Mouse (Mus musculus) heart, adult 9 months (tissue): Measurements from ENCODE around the gene Gm10134.
"Not testable (repeated sequence)": the region's sequence is repeated elsewhere in the genome, so short reads cannot be mapped to it uniquely, and the experiment has no call there.

ENCODE experiments used
- DNase-seq, 2 experiments: peaks; one replicate each; pipeline ENCODE4 v3.0.0; 2022; ENCODE audit warnings: low spot score in 2 of 2

Gene Gm10134

DNA sequence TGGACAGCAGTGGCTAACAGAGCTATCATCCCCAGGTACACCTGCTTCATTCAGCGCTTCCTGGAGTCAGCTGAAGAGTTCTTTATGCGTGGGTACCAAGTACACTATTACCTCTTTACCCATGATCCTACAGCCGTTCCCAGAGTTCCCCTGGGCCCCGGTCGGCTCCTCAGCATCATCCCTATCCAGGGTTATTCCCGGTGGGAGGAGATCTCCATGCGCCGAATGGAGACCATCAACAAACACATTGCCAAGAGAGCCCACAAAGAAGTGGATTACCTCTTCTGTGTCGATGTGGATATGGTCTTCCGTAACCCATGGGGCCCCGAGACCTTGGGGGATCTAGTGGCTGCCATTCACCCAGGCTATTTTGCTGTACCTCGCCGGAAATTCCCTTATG lies 1.2 kb upstream of the Gm10134 start:
- no peak for DNase-seq

- DNase-seq, result no peak
Observed at GRCm38 (mm10) chr2:28506291-28506690, 396 bp downstream of the Gm10134 start.

DNA sequence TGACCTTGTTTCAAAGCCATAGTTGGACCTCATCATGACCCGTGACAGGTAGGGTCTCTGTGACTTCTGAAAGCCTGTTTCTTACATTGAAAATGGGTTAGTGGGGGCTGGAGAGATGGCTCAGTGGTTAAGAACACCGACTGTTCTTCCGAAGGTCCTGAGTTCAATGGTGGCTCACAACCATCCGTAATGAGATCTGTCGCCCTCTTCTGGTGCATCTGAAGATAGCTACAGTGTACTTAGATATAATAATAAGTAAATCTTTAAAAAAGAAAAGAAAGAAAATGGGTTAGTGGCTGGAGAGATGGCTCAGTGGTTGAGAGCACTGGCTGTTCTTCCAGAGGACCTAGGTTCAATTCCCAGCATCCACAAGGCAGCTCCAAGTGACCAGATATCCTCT lies 5.7 kb downstream of the Gm10134 start:
- not testable (repeated sequence) for DNase-seq

GRCm38 (mm10) chr2:28512798-28513401 lies 7.0 kb downstream of the Gm10134 start, which contains the start of gene Ralgds:
TSS of gene Ralgds (plus strand) at chr2:28513125.
- no peak for DNase-seq

DNA sequence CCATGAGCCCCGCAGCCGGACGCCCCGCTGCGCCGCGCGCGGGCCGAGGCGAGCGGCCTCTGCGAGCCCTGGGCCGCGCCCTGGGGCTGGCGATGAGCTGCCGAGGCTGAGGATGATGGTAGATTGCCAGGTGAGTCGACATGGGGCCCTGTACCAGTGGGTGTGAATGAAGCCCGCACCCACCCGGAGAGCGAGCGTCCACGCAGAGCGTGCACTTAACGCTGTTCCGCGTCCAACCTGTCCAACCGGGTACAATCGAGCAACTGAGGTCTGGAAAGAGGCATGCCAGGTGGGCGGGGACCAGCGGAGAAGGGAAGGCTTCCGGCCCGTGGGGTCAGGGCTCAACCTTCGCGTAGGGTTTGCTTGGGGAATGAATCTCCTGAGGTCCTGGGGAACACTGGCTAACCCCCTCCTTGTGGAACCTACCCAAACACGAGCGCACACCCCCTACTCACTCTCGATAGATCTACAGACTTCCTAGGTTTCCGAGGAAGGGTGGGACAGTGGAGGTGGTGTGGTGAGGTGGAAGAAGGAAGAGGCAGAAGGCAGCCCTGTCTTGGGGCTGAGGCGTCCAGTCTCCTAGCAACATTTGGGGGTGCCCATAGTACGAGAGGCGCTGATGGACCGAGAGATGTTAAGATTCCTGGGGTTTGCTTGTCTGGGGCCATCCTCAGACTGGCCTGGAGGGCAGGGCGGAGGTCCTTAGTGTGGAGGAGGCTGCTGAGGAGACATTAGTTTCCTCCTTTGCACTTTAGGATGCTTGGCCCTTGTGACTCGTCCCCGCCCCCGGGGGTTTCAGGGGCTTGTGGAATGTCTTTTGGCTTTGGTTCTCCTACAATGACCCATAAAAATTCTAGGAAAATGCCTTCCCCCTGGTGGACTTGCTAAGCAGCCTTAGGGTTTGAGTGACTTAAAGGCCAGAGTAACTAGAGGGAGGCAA lies 7.8 kb downstream of the Gm10134 start:
- DNase-seq, result no peak

GRCm38 (mm10) chr2:28514489-28514888 lies 8.6 kb downstream of the Gm10134 start:
- DNase-seq, result peak in 1 of 2 experiments; percentile 74

- DNase-seq, result peak; percentile 67 to 81
Observed at GRCm38 (mm10) chr2:28517206-28517909, 11.5 kb downstream of the Gm10134 start.

GRCm38 (mm10) chr2:28518231-28518630 lies 12.3 kb downstream of the Gm10134 start:
- DNase-seq, result no peak

DNA sequence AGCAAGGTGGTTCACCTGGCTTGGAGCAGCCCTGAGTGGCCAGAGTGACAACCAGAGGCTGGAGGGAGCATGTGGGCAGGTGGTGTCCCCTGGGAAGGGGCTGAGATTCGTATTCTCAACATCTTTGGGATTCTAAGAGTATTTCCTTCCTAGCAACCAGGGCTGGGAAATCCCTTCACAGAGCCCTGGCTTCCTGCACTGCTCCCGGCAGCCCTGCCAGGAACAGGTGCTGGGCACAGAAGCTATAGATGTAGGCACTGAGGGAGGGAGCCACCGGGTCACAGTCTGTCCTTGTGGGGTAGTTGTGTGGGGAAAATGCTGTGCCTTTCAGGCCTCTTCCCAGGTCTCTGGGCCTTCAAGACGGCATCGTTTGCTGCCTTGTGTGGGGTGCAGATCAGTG lies 14.7 kb downstream of the Gm10134 start:
- DNase-seq, result no peak

DNA sequence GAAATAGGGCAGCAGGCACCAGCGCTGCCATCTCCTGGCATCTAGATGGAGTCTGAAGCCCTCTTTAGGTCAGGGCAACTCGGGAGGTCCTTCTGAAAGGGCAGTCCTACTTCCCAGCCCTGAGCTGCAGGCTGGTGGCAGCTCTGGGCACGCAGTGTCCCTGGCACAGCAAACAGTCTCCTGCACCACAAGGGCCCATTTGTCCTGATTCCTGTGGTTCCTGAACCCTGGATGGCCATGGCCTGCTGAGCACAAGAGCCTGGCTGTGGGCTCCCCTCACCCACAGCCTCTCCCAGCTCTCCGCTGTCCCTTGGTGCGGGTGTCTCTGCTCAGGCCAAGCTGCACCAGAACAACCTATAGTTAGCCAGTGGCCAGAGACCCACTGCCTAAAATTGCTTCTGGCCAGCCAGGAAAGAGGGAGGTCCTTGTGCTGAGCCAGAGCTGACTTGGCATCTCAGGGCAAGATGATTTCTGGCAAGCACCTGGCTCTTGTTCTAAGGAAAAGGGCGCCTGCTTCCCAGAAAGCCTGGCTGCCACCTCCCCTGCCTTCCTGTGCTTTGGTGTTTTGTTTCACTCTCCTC lies 15.8 kb downstream of the Gm10134 start:
- no peak for DNase-seq

DNA sequence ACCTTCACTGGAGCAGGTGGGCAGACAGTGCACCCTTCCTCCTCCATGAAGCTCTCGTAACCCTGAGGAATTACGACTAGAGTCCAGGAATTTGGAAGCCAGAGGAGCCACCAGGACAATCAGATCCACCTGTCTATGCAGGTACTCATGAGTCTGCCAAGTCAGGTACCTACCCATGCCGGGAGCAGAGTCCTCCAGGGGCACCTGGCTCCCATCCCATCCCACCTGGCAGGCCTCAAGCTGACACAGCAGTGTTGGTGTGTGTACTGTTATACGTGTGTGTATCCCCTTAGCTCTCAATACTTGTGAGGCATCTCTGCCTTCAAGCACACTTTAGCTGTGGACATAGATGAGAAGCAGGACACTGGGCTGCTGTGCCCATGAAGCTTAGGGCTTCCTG lies 16.3 kb downstream of the Gm10134 start:
- DNase-seq, result no peak

DNA sequence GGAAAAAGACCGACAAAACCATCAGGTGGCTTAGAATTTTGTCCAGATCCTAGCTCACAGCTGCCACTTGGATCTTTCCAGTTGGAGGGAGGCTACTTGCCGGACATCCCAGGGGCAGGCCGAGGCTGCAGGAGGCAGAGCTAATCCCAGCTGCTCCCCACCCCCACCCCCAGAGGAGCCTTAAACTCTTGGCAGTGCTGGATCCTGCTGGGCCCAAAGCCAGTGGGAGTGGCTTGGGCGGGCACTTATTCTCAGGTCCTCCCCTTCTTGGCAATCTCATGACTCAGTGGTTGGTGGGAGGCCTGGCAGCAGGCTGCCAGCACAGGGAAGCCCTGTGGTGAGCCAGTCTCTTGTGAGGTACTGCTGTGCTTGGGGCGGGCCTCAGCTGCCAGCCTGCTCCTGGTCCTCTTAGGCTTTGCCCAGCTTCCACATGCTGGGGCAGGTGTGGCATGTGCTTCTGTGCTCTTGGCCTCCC lies 17.8 kb downstream of the Gm10134 start:
- DNase-seq, result peak; percentile 79 to 88

DNA sequence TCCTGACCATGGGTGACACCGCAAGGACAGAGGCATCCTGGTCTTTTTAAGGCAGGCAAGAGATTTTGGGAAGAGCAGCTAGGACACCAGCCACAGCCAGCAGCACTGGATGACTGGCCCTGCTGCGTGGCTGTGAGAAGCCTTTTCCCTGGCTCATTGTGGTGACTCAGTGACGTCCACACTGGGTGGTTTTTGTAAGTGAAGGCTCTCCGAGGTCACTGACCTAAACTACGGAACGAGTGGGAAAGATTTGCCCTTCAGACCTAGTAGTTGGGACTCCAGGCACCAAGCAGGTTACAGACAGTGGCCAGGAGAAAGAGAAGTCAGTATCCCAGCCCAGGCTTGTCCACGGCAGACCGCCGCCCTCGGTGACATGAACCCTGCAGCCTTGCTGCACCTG lies 18.5 kb downstream of the Gm10134 start:
- no peak for DNase-seq

DNA sequence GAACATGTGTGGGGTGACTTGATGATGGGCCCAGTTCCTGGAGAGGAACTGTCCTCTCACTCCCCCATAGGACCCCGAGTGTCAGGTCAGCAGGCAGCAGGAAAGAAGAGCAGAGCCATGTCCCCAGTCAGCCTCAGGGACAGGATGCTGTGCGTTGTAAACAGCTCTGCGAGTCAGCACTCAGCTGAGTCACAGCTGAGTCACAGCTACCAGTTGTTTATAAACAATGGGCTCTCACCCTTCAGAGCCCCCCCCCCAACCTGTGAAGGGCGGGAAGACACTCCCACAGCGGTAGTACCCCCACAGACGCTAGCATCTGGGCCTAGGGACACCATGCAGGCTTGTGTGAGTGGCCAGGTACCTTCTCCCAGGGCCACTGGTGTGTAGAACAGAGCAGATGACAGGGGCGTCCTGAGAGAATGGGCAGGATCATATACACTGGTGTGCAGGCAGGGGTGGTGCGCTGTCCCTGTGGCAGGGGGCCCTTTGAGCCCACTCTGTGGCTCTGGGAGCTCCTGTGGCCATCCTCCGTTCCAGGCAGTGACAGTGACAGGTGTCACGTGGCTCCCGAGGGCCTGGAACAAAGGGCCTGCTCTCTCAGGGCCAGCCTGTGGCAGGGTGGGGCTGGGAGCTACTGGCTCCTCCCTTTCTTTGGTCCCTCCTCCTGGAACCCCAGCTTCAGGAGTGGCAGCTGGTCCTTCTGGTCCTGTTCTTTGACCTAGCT lies 19.5 kb downstream of the Gm10134 start:
- peak; percentile 86 to 87 for DNase-seq

GRCm38 (mm10) chr2:28525943-28526876 lies 20.3 kb downstream of the Gm10134 start:
- peak in 1 of 2 experiments; percentile 36 for DNase-seq

GRCm38 (mm10) chr2:28527436-28528353 lies 21.8 kb downstream of the Gm10134 start:
- DNase-seq, result no peak

GRCm38 (mm10) chr2:28528354-28528730 lies 22.4 kb downstream of the Gm10134 start:
- no peak for DNase-seq

DNA sequence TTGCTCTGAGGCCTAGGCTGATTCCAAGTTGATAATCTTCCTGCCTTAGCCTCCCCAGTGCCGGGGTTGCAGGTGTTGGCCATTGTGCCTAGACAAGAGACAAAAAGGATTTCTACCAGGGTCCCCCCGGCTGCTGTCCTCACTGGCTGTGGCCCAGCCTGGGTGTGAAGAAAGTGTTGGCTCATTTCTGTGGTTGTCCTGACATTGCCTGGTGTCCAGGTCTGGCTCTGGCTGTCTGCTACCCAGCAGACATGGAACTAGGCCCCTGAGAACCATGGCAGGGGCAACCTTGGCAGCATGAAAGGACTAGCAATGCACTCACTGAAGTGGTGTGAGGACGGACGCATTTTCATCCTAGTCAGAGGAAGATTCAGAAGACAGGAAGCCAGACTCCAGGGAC lies 24.0 kb downstream of the Gm10134 start:
- DNase-seq, result no peak

- peak; percentile 40 to 47 for DNase-seq
Observed at GRCm38 (mm10) chr2:28530311-28530710, 24.4 kb downstream of the Gm10134 start.
